Mouse (Mus musculus): ENCODE results near the gene Cfap58.

DNA sequence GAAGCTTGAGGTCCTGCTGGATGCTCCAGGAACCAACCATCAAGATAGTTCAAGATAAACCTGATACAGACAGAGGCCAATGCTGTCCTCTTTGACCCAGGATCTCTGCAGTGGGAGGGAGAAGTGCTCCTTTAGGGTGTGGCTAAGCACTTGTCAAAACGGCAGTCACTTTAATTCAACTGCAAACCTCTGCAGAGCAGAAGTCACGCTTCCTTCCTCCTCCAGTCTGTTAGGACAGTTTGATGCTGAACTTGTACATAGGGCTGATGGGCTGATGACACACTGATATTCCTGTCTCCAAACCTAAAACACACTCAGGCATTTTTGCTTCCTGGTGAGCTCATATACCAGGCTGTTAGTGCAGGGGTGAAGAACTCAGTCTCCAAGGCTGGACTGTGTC, 125.8 kb downstream of the Cfap58 start:
- TF ChIP-seq CTCF (IDR thresholded peaks at IDR 0.05; ENCODE audit: borderline replicate concordance, control insufficient read depth, extremely low read depth, insufficient read depth, low read length, poor library complexity) (no peak), POLR2A (IDR thresholded peaks at IDR 0.05; ENCODE audit: control insufficient read depth, extremely low read depth, insufficient read depth, low read length, poor library complexity) (no peak)

All from thymus, adult 2 months (tissue).